Mouse (Mus musculus): ENCODE measurements around the gene Ntm. TPM values are rescaled to one million over a fixed set of nuclear protein-coding genes. Genes with fewer than 3 reads are reported as not detected.

Ntm gene
- polyA plus RNA-seq, 1 experiment from 2014 or later, result 39.7 TPM

- Histone ChIP-seq H3K4me2 (no peak overlapping the region), H3K9me3 (replicated peaks; ENCODE audit: control insufficient read depth, low read length) (no peaks in the 10 kb centered on the region), H3K36me3 (ENCODE audit: control insufficient read depth, insufficient read depth, low read length) (no peaks in the 10 kb centered on the region), H3K4me3 (ENCODE audit: low read depth, low read length) (no peak overlapping the region), H3K4me1 (ENCODE audit: control insufficient read depth, insufficient read depth, low read length) (peaks cover 4% of the 10 kb centered on the region), H3K9ac (ENCODE audit: low read depth, low read length) (no peak overlapping the region), H3K27ac (ENCODE audit: low read depth, low read length) (no peak overlapping the region), H3K27me3 (ENCODE audit: control insufficient read depth, insufficient read depth, low read length) (no peaks in the 10 kb centered on the region)
- 83% methylated on average over 7 of the region's 7 CpGs for WGBS (ENCODE audit: insufficient replicate concordance)
- no peak for ATAC-seq (replicated peaks; ENCODE audit: insufficient number of reproducible peaks, low FRiP score, low TSS enrichment)
These were observed 506.9 kb downstream of the Ntm start for GRCm38 (mm10) chr9:29456014-29456413.

- Histone ChIP-seq H3K27me3 (ENCODE audit: control insufficient read depth, insufficient read depth, low read length) (no peaks in the 10 kb centered on the region), H3K4me2 (no peak overlapping the region), H3K4me3 (ENCODE audit: low read depth, low read length) (no peak overlapping the region), H3K36me3 (ENCODE audit: control insufficient read depth, insufficient read depth, low read length) (no peaks in the 10 kb centered on the region), H3K9ac (ENCODE audit: low read depth, low read length) (no peak overlapping the region), H3K27ac (ENCODE audit: low read depth, low read length) (no peak overlapping the region), H3K4me1 (ENCODE audit: control insufficient read depth, insufficient read depth, low read length) (no peaks in the 10 kb centered on the region), H3K9me3 (replicated peaks; ENCODE audit: control insufficient read depth, low read length) (no peaks in the 10 kb centered on the region)
- ATAC-seq (replicated peaks; ENCODE audit: insufficient number of reproducible peaks, low FRiP score, low TSS enrichment), result no peak
- WGBS (ENCODE audit: insufficient replicate concordance), result 79% methylated on average over 1 of the region's 1 CpGs
These were observed 511.7 kb downstream of the Ntm start for GRCm38 (mm10) chr9:29451232-29451631.

- no peak overlapping the region for H3K27ac ChIP-seq (ENCODE audit: low read depth, low read length)
- H3K4me3 ChIP-seq (ENCODE audit: low read depth, low read length), result no peak overlapping the region
- H3K36me3 ChIP-seq (ENCODE audit: control insufficient read depth, insufficient read depth, low read length), result no peaks in the 10 kb centered on the region
- H3K4me2 ChIP-seq, result no peak overlapping the region
- no peaks in the 10 kb centered on the region for H3K4me1 ChIP-seq (ENCODE audit: control insufficient read depth, insufficient read depth, low read length)
- H3K9me3 ChIP-seq (replicated peaks; ENCODE audit: control insufficient read depth, low read length), result no peaks in the 10 kb centered on the region
- peaks cover 4% of the 10 kb centered on the region; the same call in 1 of the 2 replicates for H3K27me3 ChIP-seq (ENCODE audit: control insufficient read depth, insufficient read depth, low read length)
- WGBS (ENCODE audit: insufficient replicate concordance), result 63% methylated on average over 4 of the region's 4 CpGs
- ATAC-seq (replicated peaks; ENCODE audit: insufficient number of reproducible peaks, low FRiP score, low TSS enrichment), result no peak
- H3K9ac ChIP-seq (ENCODE audit: low read depth, low read length), result no peak overlapping the region
These were observed 518.9 kb downstream of the Ntm start for GRCm38 (mm10) chr9:29444001-29444400.

GRCm38 (mm10) chr9:29439401-29439800 is 523.5 kb downstream of the Ntm start:
- 53% methylated on average over 5 of the region's 5 CpGs for WGBS (ENCODE audit: insufficient replicate concordance)
- Histone ChIP-seq H3K4me3 (ENCODE audit: low read depth, low read length) (no peak overlapping the region), H3K9ac (ENCODE audit: low read depth, low read length) (no peak overlapping the region), H3K36me3 (ENCODE audit: control insufficient read depth, insufficient read depth, low read length) (no peaks in the 10 kb centered on the region), H3K4me2 (no peak overlapping the region), H3K27me3 (ENCODE audit: control insufficient read depth, insufficient read depth, low read length) (peaks cover 6% of the 10 kb centered on the region; the same call in 1 of the 2 replicates), H3K27ac (ENCODE audit: low read depth, low read length) (no peak overlapping the region), H3K9me3 (replicated peaks; ENCODE audit: control insufficient read depth, low read length) (no peaks in the 10 kb centered on the region), H3K4me1 (ENCODE audit: control insufficient read depth, insufficient read depth, low read length) (peaks cover 1% of the 10 kb centered on the region)
- ATAC-seq (replicated peaks; ENCODE audit: insufficient number of reproducible peaks, low FRiP score, low TSS enrichment), result no peak

GRCm38 (mm10) chr9:29434611-29435010 is 528.3 kb downstream of the Ntm start:
- ATAC-seq (replicated peaks; ENCODE audit: insufficient number of reproducible peaks, low FRiP score, low TSS enrichment), result no peak
- Histone ChIP-seq H3K4me2 (peak overlapping the region; percentile 23), H3K36me3 (ENCODE audit: control insufficient read depth, insufficient read depth, low read length) (no peaks in the 10 kb centered on the region), H3K4me3 (ENCODE audit: low read depth, low read length) (no peak overlapping the region), H3K9me3 (replicated peaks; ENCODE audit: control insufficient read depth, low read length) (no peaks in the 10 kb centered on the region), H3K27me3 (ENCODE audit: control insufficient read depth, insufficient read depth, low read length) (peaks cover 14% of the 10 kb centered on the region), H3K9ac (ENCODE audit: low read depth, low read length) (no peak overlapping the region), H3K4me1 (ENCODE audit: control insufficient read depth, insufficient read depth, low read length) (peaks cover 17% of the 10 kb centered on the region), H3K27ac (ENCODE audit: low read depth, low read length) (no peak overlapping the region)
- WGBS (ENCODE audit: insufficient replicate concordance), result 37% methylated on average over 6 of the region's 6 CpGs

- Histone ChIP-seq H3K27me3 (ENCODE audit: control insufficient read depth, insufficient read depth, low read length) (peaks cover 15% of the 10 kb centered on the region), H3K9me3 (replicated peaks; ENCODE audit: control insufficient read depth, low read length) (no peaks in the 10 kb centered on the region), H3K4me3 (ENCODE audit: low read depth, low read length) (no peak overlapping the region), H3K27ac (ENCODE audit: low read depth, low read length) (no peak overlapping the region), H3K9ac (ENCODE audit: low read depth, low read length) (no peak overlapping the region), H3K4me2 (peak overlapping the region; percentile 23), H3K36me3 (ENCODE audit: control insufficient read depth, insufficient read depth, low read length) (no peaks in the 10 kb centered on the region), H3K4me1 (ENCODE audit: control insufficient read depth, insufficient read depth, low read length) (peaks cover 17% of the 10 kb centered on the region)
- 2% methylated on average over 4 of the region's 4 CpGs for whole genome bisulfite sequencing (ENCODE audit: insufficient replicate concordance)
- no peak for ATAC-seq (replicated peaks; ENCODE audit: insufficient number of reproducible peaks, low FRiP score, low TSS enrichment)
These were observed 529.0 kb downstream of the Ntm start for GRCm38 (mm10) chr9:29433910-29434309.

- H3K27me3 ChIP-seq (ENCODE audit: control insufficient read depth, insufficient read depth, low read length), result peaks cover 17% of the 10 kb centered on the region
These were observed 529.8 kb downstream of the Ntm start for GRCm38 (mm10) chr9:29433156-29433555.

GRCm38 (mm10) chr9:29431590-29431989 is 531.4 kb downstream of the Ntm start:
- Histone ChIP-seq H3K27ac (ENCODE audit: low read depth, low read length) (no peak overlapping the region), H3K4me1 (ENCODE audit: control insufficient read depth, insufficient read depth, low read length) (peaks cover 22% of the 10 kb centered on the region), H3K4me3 (ENCODE audit: low read depth, low read length) (no peak overlapping the region), H3K9me3 (replicated peaks; ENCODE audit: control insufficient read depth, low read length) (no peaks in the 10 kb centered on the region), H3K36me3 (ENCODE audit: control insufficient read depth, insufficient read depth, low read length) (no peaks in the 10 kb centered on the region), H3K27me3 (ENCODE audit: control insufficient read depth, insufficient read depth, low read length) (peaks cover 19% of the 10 kb centered on the region), H3K9ac (ENCODE audit: low read depth, low read length) (no peak overlapping the region), H3K4me2 (no peak overlapping the region)
- no peak for ATAC-seq (replicated peaks; ENCODE audit: insufficient number of reproducible peaks, low FRiP score, low TSS enrichment)
- WGBS (ENCODE audit: insufficient replicate concordance), result 74% methylated on average over 9 of the region's 9 CpGs

More at GRCm38 (mm10) chr9:29433156-29433555, 529.8 kb downstream of the Ntm start:
- 12% methylated on average over 7 of the region's 7 CpGs for WGBS (ENCODE audit: insufficient replicate concordance)
- Histone ChIP-seq H3K4me1 (ENCODE audit: control insufficient read depth, insufficient read depth, low read length) (peaks cover 21% of the 10 kb centered on the region), H3K9ac (ENCODE audit: low read depth, low read length) (no peak overlapping the region), H3K4me3 (ENCODE audit: low read depth, low read length) (no peak overlapping the region), H3K27ac (ENCODE audit: low read depth, low read length) (no peak overlapping the region), H3K36me3 (ENCODE audit: control insufficient read depth, insufficient read depth, low read length) (no peaks in the 10 kb centered on the region), H3K9me3 (replicated peaks; ENCODE audit: control insufficient read depth, low read length) (no peaks in the 10 kb centered on the region), H3K4me2 (no peak overlapping the region)
- no peak for ATAC-seq (replicated peaks; ENCODE audit: insufficient number of reproducible peaks, low FRiP score, low TSS enrichment)

- Histone ChIP-seq H3K27me3 (ENCODE audit: control insufficient read depth, insufficient read depth, low read length) (peaks cover 17% of the 10 kb centered on the region), H3K4me3 (ENCODE audit: low read depth, low read length) (no peak overlapping the region), H3K36me3 (ENCODE audit: control insufficient read depth, insufficient read depth, low read length) (no peaks in the 10 kb centered on the region), H3K4me1 (ENCODE audit: control insufficient read depth, insufficient read depth, low read length) (peaks cover 22% of the 10 kb centered on the region), H3K4me2 (no peak overlapping the region), H3K9ac (ENCODE audit: low read depth, low read length) (no peak overlapping the region), H3K27ac (ENCODE audit: low read depth, low read length) (no peak overlapping the region), H3K9me3 (replicated peaks; ENCODE audit: control insufficient read depth, low read length) (no peaks in the 10 kb centered on the region)
- 76% methylated on average over 3 of the region's 3 CpGs for WGBS (ENCODE audit: insufficient replicate concordance)
- ATAC-seq (replicated peaks; ENCODE audit: insufficient number of reproducible peaks, low FRiP score, low TSS enrichment), result no peak
These were observed 532.8 kb downstream of the Ntm start for GRCm38 (mm10) chr9:29430189-29430588.
